Mouse (Mus musculus) CD4-positive naive resting alpha-beta T cell, adult 76 days (primary cell): Measurements from ENCODE around the gene Prg3. TPM values are rescaled to one million over a fixed set of nuclear protein-coding genes. Genes with fewer than 3 reads are reported as not detected.

Experiments used
- total RNA-seq: library from RNA; stranded (reverse); gene quantifications from one replicate; pipeline ENCODE4 v1.2.4, GENCODE M21; 2023

Gene Prg3
- not detected for total RNA-seq

GRCm38 (mm10) chr2:84987930-84988329 lies at the start of gene Prg3:
Prg3 (plus strand) TSS chr2:84988215.

GRCm38 (mm10) chr2:84980188-84980587 lies 7.8 kb upstream of the Prg3 start, which contains the start of gene Prg2:
Prg2 (plus strand) TSS chr2:84980461.

GRCm38 (mm10) chr2:85037047-85038026 lies 49.3 kb downstream of the Prg3 start, which contains the start of the genes Ssrp1 and P2rx3:
Ssrp1 (plus strand) TSS chr2:85037234.
P2rx3 (minus strand) TSS chr2:85037462.

Other genes starting within 250 kb of the Prg3 start
- gene Gm19426, start 244.6 kb upstream of the Prg3 start, total RNA-seq, result not detected
- not detected for gene Serping1, start 212.8 kb upstream of the Prg3 start, total RNA-seq
- 13.1 TPM for gene Ube2l6, start 189.4 kb upstream of the Prg3 start, total RNA-seq
- not detected for gene Smtnl1, start 165.6 kb upstream of the Prg3 start, total RNA-seq
- 9.4 TPM for gene Timm10, start 161.2 kb upstream of the Prg3 start, total RNA-seq
- gene Slc43a1, start 149.4 kb upstream of the Prg3 start, total RNA-seq, result 1.4 TPM
- gene Rtn4rl2, start 101.5 kb upstream of the Prg3 start, total RNA-seq, result not detected
- gene Slc43a3, start 51.6 kb upstream of the Prg3 start, total RNA-seq, result 2.4 TPM
- gene Prg2, start 7.8 kb upstream of the Prg3 start, total RNA-seq, result 3.1 TPM
- gene Ssrp1, start 49.0 kb downstream of the Prg3 start, total RNA-seq, result 161 TPM
- 0.88 TPM for gene P2rx3, start 49.2 kb downstream of the Prg3 start, total RNA-seq
- gene Tnks1bp1, start 59.8 kb downstream of the Prg3 start, total RNA-seq, result 29.9 TPM
- gene Aplnr, start 148.0 kb downstream of the Prg3 start, total RNA-seq, result not detected
- gene Lrrc55, start 209.0 kb downstream of the Prg3 start, total RNA-seq, result not detected